Mouse (Mus musculus): ENCODE results near the gene Dynlt1b.
"Not testable (repeated sequence)": the region's sequence is repeated elsewhere in the genome, so short reads cannot be mapped to it uniquely, and the experiment has no call there.

- TF ChIP-seq CTCF, EP300 (IDR thresholded peaks at IDR 0.05; ENCODE audit: low read depth): not testable (repeated sequence)
These were observed 12.8 kb upstream of the Dynlt1b start for GRCm38 (mm10) chr17:6417118-6417517.

All from liver, embryonic 14.5 days (tissue).